Mouse (Mus musculus) C2C12 (cell line): ENCODE measurements at regions not wholly inside any gene's neighbourhood (a gene's known extent, or its start where the extent isn't known, plus 50 kb on each side); places are given as distances from the start of the nearest gene placed in this dataset.

Experiments
- H3K27me3 ChIP-seq: one replicate; pipeline ENCODE4 v1.6.1; 2011; ENCODE audit not compliant: control insufficient read depth, insufficient read depth, insufficient read length
- H3K36me3 ChIP-seq: one replicate; pipeline ENCODE4 v1.6.1; 2011; ENCODE audit not compliant: control insufficient read depth, insufficient read depth
- H3K4me3 ChIP-seq: one replicate; pipeline ENCODE4 v1.5.1; 2011; ENCODE audit warnings: mild to moderate bottlenecking, control low read depth; ENCODE audit not compliant: poor library complexity, insufficient read depth, severe bottlenecking
- H3K79me2 ChIP-seq: one replicate; pipeline ENCODE4 v1.6.1; 2011; ENCODE audit not compliant: control insufficient read depth, insufficient read depth
- H3K79me3 ChIP-seq: one replicate; pipeline ENCODE4 v1.6.1; 2011; ENCODE audit warnings: low read depth, control low read depth
- H3ac ChIP-seq: one replicate; pipeline ENCODE3; 2011; ENCODE audit warnings: low read depth; ENCODE audit not compliant: control insufficient read depth, insufficient read length
- CEBPB ChIP-seq: IDR thresholded peaks from one replicate; pipeline ENCODE4 v1.6.1; 2011; ENCODE audit warnings: low read depth, mild to moderate bottlenecking, control low read depth, moderate library complexity
- CTCF ChIP-seq: IDR thresholded peaks from one replicate; pipeline ENCODE4 v1.5.1; 2011; ENCODE audit not compliant: control insufficient read depth, insufficient read depth, insufficient read length
- FOSL1 ChIP-seq: IDR thresholded peaks from one replicate; pipeline ENCODE4 v1.8.0; 2011; ENCODE audit warnings: mild to moderate bottlenecking, low read length; ENCODE audit not compliant: poor library complexity, insufficient read depth, severe bottlenecking
- MAX ChIP-seq: IDR thresholded peaks from one replicate; pipeline ENCODE4 v1.6.1; 2011; ENCODE audit warnings: mild to moderate bottlenecking, control low read depth
- MYOD1 ChIP-seq: IDR thresholded peaks from one replicate; pipeline ENCODE4 v1.6.1; 2011; ENCODE audit warnings: low read depth; ENCODE audit not compliant: control insufficient read depth, insufficient read length
- MYOG ChIP-seq: IDR thresholded peaks from one replicate; pipeline ENCODE4 v1.6.1; 2011; ENCODE audit not compliant: control insufficient read depth, insufficient read length; ENCODE audit errors: extremely low read depth
- USF1 ChIP-seq: IDR thresholded peaks from one replicate; pipeline ENCODE4 v1.6.1; 2011; ENCODE audit warnings: low read depth, mild to moderate bottlenecking, control low read depth, moderate library complexity

GRCm38 (mm10) chr6:51710926-51711615, 187.4 kb downstream of the Snx10 start:
- Histone ChIP-seq H3K79me2 (no peaks in the 10 kb centered on the region), H3ac (no peak overlapping the region), H3K79me3 (no peaks in the 10 kb centered on the region), H3K4me3 (no peak overlapping the region), H3K27me3 (no peaks in the 10 kb centered on the region), H3K36me3 (no peaks in the 10 kb centered on the region)
- TF ChIP-seq USF1: no peak
- TF ChIP-seq CTCF: no peak
- TF ChIP-seq FOSL1: no peak
- no peak for TF ChIP-seq MAX
- TF ChIP-seq MYOG: no peak
- no peak for TF ChIP-seq MYOD1
- TF ChIP-seq CEBPB: no peak

- Histone ChIP-seq H3ac (no peak overlapping the region), H3K36me3 (no peaks in the 10 kb centered on the region), H3K79me2 (no peaks in the 10 kb centered on the region), H3K27me3 (no peaks in the 10 kb centered on the region), H3K79me3 (no peaks in the 10 kb centered on the region), H3K4me3 (no peak overlapping the region)
- TF ChIP-seq USF1 (no peak), MYOG (no peak), FOSL1 (no peak), CTCF (no peak), MAX (no peak), CEBPB (no peak)
Measured at GRCm38 (mm10) chr6:51711616-51711970, 187.9 kb downstream of the Snx10 start.

- no peak overlapping the region for H3K4me3 ChIP-seq
- no peaks in the 10 kb centered on the region for H3K36me3 ChIP-seq
- H3K79me2 ChIP-seq: no peaks in the 10 kb centered on the region
- H3K79me3 ChIP-seq: no peaks in the 10 kb centered on the region
- TF ChIP-seq MYOD1: peak; percentile 61
- TF ChIP-seq CEBPB: no peak
- no peak for TF ChIP-seq MYOG
- TF ChIP-seq CTCF: no peak
- no peaks in the 10 kb centered on the region for H3K27me3 ChIP-seq
- no peak overlapping the region for H3ac ChIP-seq
Measured at GRCm38 (mm10) chr6:51715158-51715840, 191.6 kb downstream of the Snx10 start.

GRCm38 (mm10) chr6:51717386-51717785, 193.7 kb downstream of the Snx10 start:
- H3K79me3 ChIP-seq: no peaks in the 10 kb centered on the region
- no peaks in the 10 kb centered on the region for H3K27me3 ChIP-seq
- no peaks in the 10 kb centered on the region for H3K36me3 ChIP-seq
- H3ac ChIP-seq: no peak overlapping the region
- H3K4me3 ChIP-seq: no peak overlapping the region
- no peaks in the 10 kb centered on the region for H3K79me2 ChIP-seq
- TF ChIP-seq MYOG: no peak
- no peak for TF ChIP-seq FOSL1
- TF ChIP-seq MYOD1: no peak

- Histone ChIP-seq H3K4me3 (no peak overlapping the region), H3K79me2 (no peaks in the 10 kb centered on the region), H3K27me3 (no peaks in the 10 kb centered on the region), H3K79me3 (no peaks in the 10 kb centered on the region), H3ac (no peak overlapping the region), H3K36me3 (no peaks in the 10 kb centered on the region)
- TF ChIP-seq USF1 (peak; percentile 16), FOSL1 (no peak), MYOD1 (no peak), CTCF (no peak), MAX (no peak), MYOG (no peak), CEBPB (no peak)
Measured at GRCm38 (mm10) chr6:51720705-51721104, 197.0 kb downstream of the Snx10 start.

GRCm38 (mm10) chr6:51723053-51723452, 199.4 kb downstream of the Snx10 start:
- TF ChIP-seq USF1 (no peak), FOSL1 (no peak)
- no peaks in the 10 kb centered on the region for H3K79me3 ChIP-seq
- H3K4me3 ChIP-seq: no peak overlapping the region
- H3K36me3 ChIP-seq: no peaks in the 10 kb centered on the region
- no peak overlapping the region for H3ac ChIP-seq
- no peaks in the 10 kb centered on the region for H3K79me2 ChIP-seq
- H3K27me3 ChIP-seq: no peaks in the 10 kb centered on the region
